In the genomic region with DNA sequence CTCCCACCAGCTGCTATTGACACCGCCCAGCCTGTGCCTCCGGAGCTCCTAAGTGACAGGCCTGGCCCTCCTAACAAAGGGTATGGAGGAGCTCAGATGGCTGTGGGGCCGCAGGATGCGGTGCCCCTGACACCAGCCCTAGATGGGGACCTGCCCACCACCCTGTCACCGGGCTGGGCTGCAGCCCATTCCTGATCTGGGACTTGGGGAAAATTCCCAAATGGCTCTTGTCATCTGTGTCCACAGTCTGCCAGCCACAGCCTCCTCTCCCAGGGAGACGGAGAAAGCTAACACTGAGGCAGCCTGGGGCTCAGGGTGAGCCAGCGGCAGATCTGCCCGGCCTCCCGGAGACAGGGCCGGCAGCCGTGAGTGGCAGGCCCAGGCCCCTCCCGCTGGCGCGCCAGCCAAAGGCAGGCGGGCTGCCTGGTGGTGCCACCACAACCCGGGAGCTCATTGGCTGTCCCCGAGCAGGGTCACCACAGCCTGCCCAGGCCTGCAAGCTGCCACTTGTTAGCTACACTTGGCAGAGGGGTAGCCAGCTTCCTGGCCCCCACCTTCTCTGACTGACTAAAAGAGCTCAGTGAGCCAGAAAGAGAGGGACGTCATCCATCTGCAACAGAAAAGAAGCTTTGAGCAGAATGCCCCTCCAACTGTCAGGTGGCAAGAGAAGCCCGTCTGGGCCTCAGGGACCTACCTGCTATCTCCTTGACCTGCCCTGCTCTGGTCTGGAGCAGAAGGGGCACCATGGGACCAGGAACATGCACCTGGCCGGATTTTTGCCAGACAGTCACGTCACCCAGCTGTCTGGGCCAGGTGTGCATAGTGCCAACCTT, we compare ENCODE assay signal across 7 mouse cellular contexts. TPM values are rescaled to one million over a fixed set of nuclear protein-coding genes. Genes with fewer than 3 reads are reported as not detected.
DNase-seq lines count a peak whose midpoint lies in the region; ATAC-seq lines count a peak whose summit lies in the region.

No protein-coding gene starts in this region.

- DNase-seq in adrenal gland, adult (ENCODE audit: inconsistent age in 2 of 2, low spot score in 1 of 2), result peak; percentile 97 to 98
- peak; percentile 74 for DNase-seq in gastrocnemius, postnatal 10 days
- DNase-seq in left cerebral cortex, postnatal 10 days (ENCODE audit: extremely low spot score in 1 of 2, low spot score in 2 of 2), result peak; percentile 92 to 93
- peak; percentile 79 for DNase-seq in right cerebral cortex, postnatal 4 days

- intact Hi-C loops in left cerebral cortex, postnatal 10 days (cut with DNase I), result no loop called here

- peak; percentile 69 for ATAC-seq in common myeloid progenitor, adult 5-6 weeks (replicated peaks; ENCODE audit: low read depth, poor library complexity, severe bottlenecking)
- peak; percentile 78 for ATAC-seq in inflammation-experienced regulatory T-cells, adult 6 months
- peak; percentile 75 for ATAC-seq in megakaryocyte progenitor cell, adult 5-6 weeks (replicated peaks; ENCODE audit: poor library complexity)

RNA-seq across cellular contexts. Expression of gene Dnajb12, which starts 20.2 kb away (rescaled TPM):
- total RNA-seq in common myeloid progenitor, adult 5-6 weeks (2017), result 22.7 and 23.9 TPM in 2 replicates
- total RNA-seq in gastrocnemius, postnatal 10 days (2021), result 10 to 100 TPM; 44.0 to 44.9 TPM
- 10 to 100 TPM; 15.7 to 18.1 (median 17.4) TPM for polyA plus RNA-seq in inflammation-experienced regulatory T-cells, adult 6 months (2017; shearing (Covaris generic))
- total RNA-seq in left cerebral cortex, postnatal 10 days (2021), result 10 to 100 TPM; 44.9 to 47.1 TPM
- total RNA-seq in megakaryocyte progenitor cell, adult 5-6 weeks (2015), result 21.1 and 23.3 TPM in 2 replicates
- 19.3 and 20.2 TPM in 2 replicates for total RNA-seq in megakaryocyte progenitor cell, adult 5-6 weeks (2017)

RNA-seq across cellular contexts. Expression of gene Ddit4, which starts 52.1 kb away (rescaled TPM):
- total RNA-seq in common myeloid progenitor, adult 5-6 weeks (2017), result 1.4 and 4.2 TPM in 2 replicates
- total RNA-seq in gastrocnemius, postnatal 10 days (2021), result 10 to 100 TPM; 14.2 to 39.1 TPM
- polyA plus RNA-seq in inflammation-experienced regulatory T-cells, adult 6 months (2017; shearing (Covaris generic)), result 10 to 100 TPM; 11.5 to 25.9 (median 14.4) TPM
- total RNA-seq in left cerebral cortex, postnatal 10 days (2021), result 10 to 100 TPM; 52.2 to 67.8 TPM
- total RNA-seq in megakaryocyte progenitor cell, adult 5-6 weeks (2015), result 0.37 and 2.4 TPM in 2 replicates
- 0.41 and 0.42 TPM in 2 replicates for total RNA-seq in megakaryocyte progenitor cell, adult 5-6 weeks (2017)

Comparison
In these comparisons a context has a peak if more than half of its experiments do, and no peak if none do; other contexts are left out.
1. Peak in every context shown above with its lines: DNase-seq and ATAC-seq.